Mouse (Mus musculus) lung, embryonic 14.5 days (tissue): ENCODE measurements around the gene N4bp2l1. TPM values are rescaled to one million over a fixed set of nuclear protein-coding genes. Genes with fewer than 3 reads are reported as not detected.

Source experiments
- ATAC-seq: fragments of 200-750 bp; cut with Nextera tagmentation; 2 replicates; pipeline ENCODE4 v1.8.0; 2017; ENCODE audit warnings: mild to moderate bottlenecking, moderate TSS enrichment, moderate library complexity; ENCODE audit not compliant: insufficient read depth
- DNase-seq: peaks from one replicate; pipeline ENCODE4 v3.0.0-alpha.2; 2015
- H3K27ac ChIP-seq: fragments of 300-500 bp; sonication (generic); 2 replicates; pipeline ENCODE4 v1.5.1; 2014; ENCODE audit warnings: low read depth, mild to moderate bottlenecking, moderate library complexity
- H3K27me3 ChIP-seq: fragments of 300-500 bp; sonication (generic); 2 replicates; pipeline ENCODE4 v1.6.1; 2014; ENCODE audit warnings: low read length, control low read depth; ENCODE audit not compliant: insufficient read depth
- H3K36me3 ChIP-seq: fragments of 300-500 bp; sonication (generic); 2 replicates; pipeline ENCODE4 v1.6.1; 2014; ENCODE audit warnings: control low read depth; ENCODE audit not compliant: insufficient read depth
- H3K4me1 ChIP-seq: fragments of 300-500 bp; sonication (generic); 2 replicates; pipeline ENCODE4 v1.6.1; 2014; ENCODE audit warnings: antibody characterized with exemption, control low read depth; ENCODE audit not compliant: insufficient read depth
- H3K4me2 ChIP-seq: fragments of 300-500 bp; sonication (generic); 2 replicates; pipeline ENCODE4 v1.6.1; 2014; ENCODE audit warnings: mild to moderate bottlenecking
- H3K4me3 ChIP-seq: fragments of 300-500 bp; sonication (generic); 2 replicates; pipeline ENCODE4 v1.5.1; 2014; ENCODE audit warnings: low read depth, low read length
- H3K9ac ChIP-seq: fragments of 300-500 bp; sonication (generic); 2 replicates; pipeline ENCODE4 v1.6.1; 2014
- H3K9me3 ChIP-seq: fragments of 300-500 bp; sonication (generic); 2 replicates; pipeline ENCODE4 v1.6.1; 2016; ENCODE audit warnings: low read depth, low read length, control low read depth
- CTCF ChIP-seq: IDR thresholded peaks from 2 replicates; pipeline ENCODE4 v1.5.1; 2016; ENCODE audit warnings: antibody characterized with exemption, low read depth
- WGBS: fragments of 180-500 bp; shearing (Covaris S2); extraction: QIAGEN DNeasy Blood & Tissue Kit; methylation state at CpG from one replicate; pipeline ENCODE4 v1.1.7; 2014; 5-methylcytosine and 5-hydroxymethylcytosine counted together
- polyA plus RNA-seq: library from polyadenylated mRNA; unstranded; fragments of >200 nt; fragmentation: Nextera tagmentation; extraction: Ambion mirVana; gene quantifications from 2 replicates; pipeline ENCODE4 v1.2.1, GENCODE M21; 2014

Gene N4bp2l1
- polyA plus RNA-seq, 1 experiment from 2014 or later = 4.5 TPM

DNA sequence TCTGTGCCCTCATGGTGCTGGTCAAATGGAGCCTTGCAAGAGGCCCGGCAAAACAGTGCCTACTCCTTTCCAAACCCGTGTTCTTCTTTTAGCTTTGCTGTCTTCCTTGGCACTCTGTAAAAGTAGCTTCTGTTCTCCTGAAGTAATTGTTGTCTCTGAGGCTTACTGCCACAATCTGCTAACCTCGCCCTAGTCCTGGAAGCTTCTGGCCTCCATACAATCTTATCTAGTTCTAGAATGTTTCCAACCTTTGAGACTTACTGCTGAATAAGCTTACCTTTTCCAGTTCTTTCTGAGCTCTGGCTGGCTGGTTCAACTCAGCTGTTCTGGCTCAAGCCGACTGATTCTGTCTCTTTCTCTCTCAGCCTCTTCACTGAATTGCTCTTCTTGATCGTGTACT lies 35.2 kb downstream of the N4bp2l1 start:
- Histone ChIP-seq H3K4me3 (no peak overlapping the region), H3K9ac (no peak overlapping the region), H3K9me3 (no peaks in the 10 kb centered on the region), H3K4me1 (no peaks in the 10 kb centered on the region), H3K36me3 (peaks cover 60% of the 10 kb centered on the region), H3K27ac (no peak overlapping the region), H3K4me2 (no peak overlapping the region), H3K27me3 (no peaks in the 10 kb centered on the region)
- TF ChIP-seq CTCF = no peak
- 84% methylated on average over 5 of the region's 5 CpGs for WGBS
- DNase-seq (no peak), ATAC-seq (no peak)

DNA sequence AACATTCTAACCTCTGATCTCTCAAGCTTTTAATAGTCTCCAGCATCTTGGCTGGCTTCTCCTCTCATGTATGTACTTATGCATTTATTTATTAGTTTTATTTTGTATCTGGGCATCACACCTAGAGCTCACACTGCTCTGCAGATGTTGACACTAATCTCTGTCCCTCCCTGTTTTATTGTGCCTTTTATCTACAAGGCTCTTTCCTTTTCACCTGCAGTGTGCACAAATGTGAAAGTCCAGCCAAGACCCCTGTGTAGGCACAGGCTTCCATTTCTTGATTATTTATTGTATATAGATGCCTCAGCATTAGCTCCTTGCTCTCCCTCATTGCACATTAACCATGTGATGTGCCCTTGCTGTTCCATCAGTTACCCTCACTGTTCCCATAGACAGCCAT lies 35.6 kb downstream of the N4bp2l1 start:
- H3K27me3 ChIP-seq = no peaks in the 10 kb centered on the region
- H3K4me1 ChIP-seq = no peaks in the 10 kb centered on the region
- ATAC-seq (no peak), DNase-seq (no peak)
- no peak overlapping the region for H3K4me2 ChIP-seq
- no peak overlapping the region for H3K27ac ChIP-seq
- H3K9ac ChIP-seq = no peak overlapping the region
- no peaks in the 10 kb centered on the region for H3K9me3 ChIP-seq
- TF ChIP-seq CTCF = no peak
- H3K36me3 ChIP-seq = peaks cover 58% of the 10 kb centered on the region
- no peak overlapping the region for H3K4me3 ChIP-seq

DNA sequence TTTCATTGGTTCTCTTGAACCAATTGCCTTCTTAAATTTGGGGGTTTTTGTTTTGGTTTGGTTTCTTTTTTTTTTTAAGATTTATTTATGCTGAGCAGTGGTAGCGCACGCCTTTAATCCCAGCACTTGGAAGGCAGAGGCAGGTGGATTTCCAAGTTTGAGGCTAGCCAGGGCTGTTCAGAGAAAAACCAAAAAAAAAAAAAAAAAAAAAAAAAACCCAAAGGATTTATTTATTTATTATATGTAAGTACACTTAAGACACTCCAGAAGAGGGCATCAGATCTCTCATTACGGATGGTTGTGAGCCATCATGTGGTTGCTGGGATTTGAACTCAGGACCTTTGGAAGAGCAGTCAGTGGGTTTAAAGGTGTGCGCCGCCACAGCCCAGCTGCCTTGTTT lies 36.1 kb downstream of the N4bp2l1 start:
- peaks cover 54% of the 10 kb centered on the region for H3K36me3 ChIP-seq
- H3K27ac ChIP-seq = no peak overlapping the region
- H3K27me3 ChIP-seq = no peaks in the 10 kb centered on the region
- no peak overlapping the region for H3K4me3 ChIP-seq
- DNase-seq (no peak), ATAC-seq (no peak)
- TF ChIP-seq CTCF = no peak
- no peak overlapping the region for H3K4me2 ChIP-seq
- H3K4me1 ChIP-seq = no peaks in the 10 kb centered on the region
- H3K9ac ChIP-seq = no peak overlapping the region
- 92% methylated on average over 5 of the region's 5 CpGs for WGBS
- no peaks in the 10 kb centered on the region for H3K9me3 ChIP-seq

DNA sequence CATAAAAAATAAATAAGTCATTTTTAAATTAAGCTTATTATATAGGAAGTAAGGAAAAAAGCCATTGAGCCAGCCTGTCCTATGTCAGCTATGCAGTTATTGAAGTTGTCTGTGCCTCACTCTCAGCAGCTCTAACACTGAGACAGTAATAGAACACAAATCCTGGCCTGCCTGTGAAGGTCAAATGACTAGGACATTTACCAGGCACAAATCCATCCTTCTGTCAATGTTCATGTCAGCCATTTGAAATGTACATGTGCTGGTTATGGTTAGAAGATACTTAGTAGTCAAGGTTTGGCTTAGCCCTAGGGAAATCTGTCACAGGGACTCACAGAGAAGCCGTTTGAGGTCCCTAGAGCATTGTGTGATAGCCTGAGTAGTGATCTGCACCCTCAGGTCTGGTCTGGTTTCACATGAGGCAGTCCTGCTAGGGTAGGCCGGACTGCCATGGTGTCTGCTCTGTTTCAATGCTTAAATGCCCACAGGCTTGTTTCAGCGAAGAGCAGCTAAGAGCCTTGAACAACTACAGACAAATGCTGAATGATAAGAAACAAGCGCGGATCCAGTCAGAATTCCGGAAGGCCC lies 37.4 kb downstream of the N4bp2l1 start:
- no peak for ATAC-seq

DNA sequence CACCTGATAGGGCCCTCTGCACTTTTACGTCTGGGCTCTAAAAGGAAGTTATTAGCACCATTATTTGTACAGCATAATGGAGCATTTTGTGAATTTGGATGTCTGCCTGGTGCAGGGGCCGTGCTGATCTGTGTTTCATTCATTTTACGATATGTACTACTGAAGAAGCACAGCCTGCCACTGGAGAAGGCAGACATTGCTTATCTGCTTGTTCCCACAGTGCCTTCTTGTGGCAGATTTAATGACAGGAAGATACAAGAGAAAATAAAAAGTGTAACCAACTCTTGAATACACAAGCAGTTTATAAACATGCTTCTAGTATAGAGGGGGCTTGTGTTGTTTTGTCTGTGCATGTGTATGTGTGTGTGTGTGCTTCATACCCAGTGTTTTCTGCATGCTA lies 45.4 kb downstream of the N4bp2l1 start:
- no peak overlapping the region for H3K4me2 ChIP-seq
- no peak overlapping the region for H3K9ac ChIP-seq
- H3K9me3 ChIP-seq = no peaks in the 10 kb centered on the region
- DNase-seq = peak; percentile 37
- no peak overlapping the region for H3K4me3 ChIP-seq
- H3K4me1 ChIP-seq = no peaks in the 10 kb centered on the region
- TF ChIP-seq CTCF = peak; percentile 36
- peaks cover 60% of the 10 kb centered on the region for H3K36me3 ChIP-seq
- no peak for ATAC-seq
- no peaks in the 10 kb centered on the region for H3K27me3 ChIP-seq
- H3K27ac ChIP-seq = no peak overlapping the region
- WGBS = 49% methylated on average over 3 of the region's 3 CpGs

More for the DNA sequence above, 37.4 kb downstream of the N4bp2l1 start:
- Histone ChIP-seq H3K4me2 (no peak overlapping the region), H3K4me3 (no peak overlapping the region), H3K9me3 (no peaks in the 10 kb centered on the region), H3K9ac (no peak overlapping the region), H3K27me3 (no peaks in the 10 kb centered on the region), H3K27ac (no peak overlapping the region), H3K36me3 (peaks cover 60% of the 10 kb centered on the region), H3K4me1 (no peaks in the 10 kb centered on the region)
- WGBS = 94% methylated on average over 6 of the region's 6 CpGs
- DNase-seq = no peak
- no peak for TF ChIP-seq CTCF

DNA sequence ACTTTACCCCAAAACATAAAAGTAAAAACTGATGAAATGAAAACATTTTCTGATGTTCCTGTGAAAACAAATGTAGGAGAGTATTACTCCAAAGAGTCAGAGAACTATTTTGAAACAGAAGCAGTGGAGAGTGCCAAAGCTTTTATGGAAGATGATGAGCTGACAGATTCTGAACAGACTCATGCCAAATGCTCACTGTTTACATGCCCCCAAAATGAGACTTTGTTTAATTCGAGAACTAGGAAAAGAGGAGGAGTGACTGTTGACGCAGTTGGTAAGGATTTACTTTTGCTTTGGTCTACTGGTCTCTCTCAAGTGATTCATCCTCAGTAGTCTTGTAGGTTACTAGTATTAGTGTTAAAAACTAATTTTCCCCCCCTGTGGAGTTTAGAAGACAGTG lies 53.8 kb downstream of the N4bp2l1 start:
- 51% methylated on average over 2 of the region's 2 CpGs for WGBS
- DNase-seq (peak; percentile 52), ATAC-seq (no peak)

DNA sequence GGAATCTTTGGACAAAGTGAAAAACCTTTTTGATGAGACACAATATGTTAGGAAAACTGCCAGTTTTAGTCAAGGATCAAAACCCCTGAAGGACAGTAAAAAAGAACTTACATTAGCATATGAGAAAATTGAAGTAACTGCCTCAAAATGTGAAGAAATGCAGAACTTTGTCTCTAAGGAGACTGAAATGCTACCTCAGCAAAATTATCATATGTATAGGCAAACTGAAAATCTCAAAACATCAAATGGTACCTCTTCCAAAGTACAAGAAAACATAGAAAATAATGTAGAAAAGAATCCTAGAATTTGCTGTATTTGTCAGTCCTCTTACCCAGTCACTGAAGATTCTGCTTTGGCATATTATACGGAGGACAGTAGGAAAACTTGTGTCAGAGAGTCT lies 55.7 kb downstream of the N4bp2l1 start:
- H3K27ac ChIP-seq = no peak overlapping the region

More for the DNA sequence above, 53.8 kb downstream of the N4bp2l1 start:
- Histone ChIP-seq H3K27me3 (no peaks in the 10 kb centered on the region), H3K4me1 (no peaks in the 10 kb centered on the region), H3K27ac (no peak overlapping the region), H3K4me3 (no peak overlapping the region), H3K9ac (no peak overlapping the region), H3K9me3 (no peaks in the 10 kb centered on the region), H3K36me3 (peaks cover 22% of the 10 kb centered on the region), H3K4me2 (no peak overlapping the region)
- no peak for TF ChIP-seq CTCF

More for the DNA sequence above, 55.7 kb downstream of the N4bp2l1 start:
- no peaks in the 10 kb centered on the region for H3K27me3 ChIP-seq
- ATAC-seq (no peak), DNase-seq (no peak)
- no peaks in the 10 kb centered on the region for H3K9me3 ChIP-seq
- no peaks in the 10 kb centered on the region for H3K4me1 ChIP-seq
- TF ChIP-seq CTCF = no peak
- WGBS = 92% methylated on average over 1 of the region's 1 CpGs
- no peak overlapping the region for H3K4me3 ChIP-seq
- H3K4me2 ChIP-seq = no peak overlapping the region
- no peak overlapping the region for H3K9ac ChIP-seq
- H3K36me3 ChIP-seq = peaks cover 29% of the 10 kb centered on the region
